Mouse (Mus musculus): ENCODE data around the gene Tenm2. TPM values are rescaled to one million over a fixed set of nuclear protein-coding genes. Genes with fewer than 3 reads are reported as not detected.
A peak's percentile ranks its signal among the peaks of the same experiment; 100 is the strongest.

The Tenm2 gene
- polyA plus RNA-seq, 1 experiment from 2014 or later: 39.5 TPM

DNA sequence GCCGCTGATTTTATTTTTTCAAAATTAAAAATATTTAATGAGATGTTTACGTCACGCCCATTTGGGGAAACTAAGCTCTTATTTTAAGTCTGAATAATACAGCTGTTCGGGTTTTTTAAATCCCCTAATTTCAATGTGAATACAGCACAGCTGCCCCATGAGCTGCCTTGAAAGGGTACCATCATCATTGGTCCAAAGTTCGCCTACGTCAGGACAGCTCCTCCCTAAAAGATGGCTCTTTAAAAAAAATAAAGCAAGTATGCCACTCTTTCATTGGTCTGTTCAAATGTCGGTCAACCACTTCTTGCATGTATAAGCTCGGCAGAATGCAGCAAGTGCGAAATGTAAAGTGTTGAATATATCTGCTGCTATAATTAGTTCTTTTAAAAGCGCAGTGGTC lies 160.4 kb downstream of the Tenm2 start:
- peak; percentile 63 for ATAC-seq (replicated peaks)
- no peaks in the 10 kb centered on the region for H3K9me3 ChIP-seq
- H3K4me1 ChIP-seq: peaks cover 7% of the 10 kb centered on the region; the same call in 1 of the 2 replicates
- no peak overlapping the region for H3K27ac ChIP-seq (replicated peaks)
- no peaks in the 10 kb centered on the region for H3K27me3 ChIP-seq
- no peak overlapping the region for H3K4me3 ChIP-seq
- no peak overlapping the region for H3K4me2 ChIP-seq (replicated peaks)
- no peaks in the 10 kb centered on the region for H3K36me3 ChIP-seq
- no peak overlapping the region for H3K9ac ChIP-seq (replicated peaks)
- WGBS: 70% methylated on average over 10 of the region's 10 CpGs

DNA sequence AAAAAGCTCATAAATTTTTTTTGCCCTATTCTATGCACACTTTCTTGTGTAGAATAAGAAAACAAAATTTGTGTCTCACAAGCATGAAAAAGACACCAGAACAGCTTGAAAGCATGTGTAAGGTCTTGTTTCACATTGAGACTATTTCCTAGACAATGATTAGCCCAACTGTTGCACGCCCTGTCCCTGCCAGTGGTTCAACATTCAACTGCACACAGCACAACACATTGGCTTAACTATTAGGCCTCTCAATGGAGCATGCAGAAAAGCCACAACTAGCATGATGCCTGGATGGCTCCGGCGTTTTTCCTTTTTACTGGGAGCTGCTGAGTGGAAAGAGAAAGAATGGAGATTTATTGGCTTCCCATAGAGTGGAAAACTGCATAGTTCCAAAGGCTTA lies 170.3 kb downstream of the Tenm2 start:
- Histone ChIP-seq H3K9ac (replicated peaks) (no peak overlapping the region), H3K9me3 (no peaks in the 10 kb centered on the region), H3K4me3 (no peak overlapping the region), H3K4me1 (no peaks in the 10 kb centered on the region), H3K4me2 (replicated peaks) (no peak overlapping the region), H3K27ac (replicated peaks) (no peak overlapping the region), H3K27me3 (no peaks in the 10 kb centered on the region), H3K36me3 (no peaks in the 10 kb centered on the region)
- 70% methylated on average over 3 of the region's 3 CpGs for WGBS
- ATAC-seq (replicated peaks): no peak

GRCm38 (mm10) chr11:37046671-37047070 lies 189.1 kb downstream of the Tenm2 start:
- H3K36me3 ChIP-seq: no peaks in the 10 kb centered on the region
- no peak overlapping the region for H3K27ac ChIP-seq (replicated peaks)
- no peak overlapping the region for H3K9ac ChIP-seq (replicated peaks)
- H3K9me3 ChIP-seq: no peaks in the 10 kb centered on the region
- WGBS: 70% methylated on average over 5 of the region's 5 CpGs
- no peak overlapping the region for H3K4me2 ChIP-seq (replicated peaks)
- H3K4me3 ChIP-seq: no peak overlapping the region
- no peaks in the 10 kb centered on the region for H3K4me1 ChIP-seq
- H3K27me3 ChIP-seq: no peaks in the 10 kb centered on the region
- ATAC-seq (replicated peaks): no peak

DNA sequence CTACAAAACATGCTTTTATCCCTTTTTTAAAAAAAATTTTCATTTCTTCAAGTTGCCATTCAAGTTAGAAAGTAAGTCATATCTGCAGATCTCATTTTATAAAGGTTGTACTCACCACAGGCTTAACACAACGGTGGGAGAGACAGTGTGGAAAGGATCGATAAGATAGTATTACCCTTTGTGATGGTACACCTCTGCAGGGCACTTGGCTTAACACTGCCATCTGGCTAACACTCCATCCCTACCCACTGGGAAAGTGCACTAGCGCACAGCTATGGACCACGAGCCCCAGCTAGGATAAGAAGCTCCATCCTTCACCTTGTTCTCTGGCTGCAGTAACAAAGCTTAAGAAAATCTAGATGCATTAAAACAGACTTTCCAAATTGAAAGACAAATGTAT lies 194.5 kb downstream of the Tenm2 start:
- no peak for ATAC-seq (replicated peaks)
- Histone ChIP-seq H3K4me3 (no peak overlapping the region), H3K27me3 (no peaks in the 10 kb centered on the region), H3K4me1 (no peaks in the 10 kb centered on the region), H3K27ac (replicated peaks) (no peak overlapping the region), H3K4me2 (replicated peaks) (no peak overlapping the region), H3K36me3 (no peaks in the 10 kb centered on the region), H3K9ac (replicated peaks) (no peak overlapping the region), H3K9me3 (no peaks in the 10 kb centered on the region)
- WGBS: 70% methylated on average over 4 of the region's 4 CpGs

DNA sequence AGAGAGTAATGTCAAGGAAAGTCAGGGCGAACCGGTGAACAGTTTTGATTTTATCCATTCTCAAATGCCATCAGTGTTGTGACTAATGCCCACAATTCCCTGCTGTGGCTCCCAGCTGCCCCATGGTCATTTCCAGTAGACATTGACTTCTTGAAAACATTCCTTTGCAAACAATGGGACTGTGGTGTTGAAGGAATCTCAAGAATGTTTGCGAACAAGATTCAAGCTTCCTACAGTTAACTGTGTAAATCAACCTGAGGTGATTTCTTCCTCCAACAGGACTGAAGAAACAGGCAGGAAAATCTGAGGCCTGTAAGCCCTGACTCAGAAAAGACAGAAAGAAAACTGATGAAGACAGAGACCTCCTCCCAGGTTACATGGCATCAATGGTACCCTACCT lies 196.5 kb downstream of the Tenm2 start:
- H3K4me2 ChIP-seq (replicated peaks): no peak overlapping the region
- H3K4me1 ChIP-seq: no peaks in the 10 kb centered on the region
- WGBS: 88% methylated on average over 3 of the region's 3 CpGs
- ATAC-seq (replicated peaks): no peak
- no peaks in the 10 kb centered on the region for H3K36me3 ChIP-seq
- H3K4me3 ChIP-seq: no peak overlapping the region
- H3K27ac ChIP-seq (replicated peaks): no peak overlapping the region
- H3K9ac ChIP-seq (replicated peaks): no peak overlapping the region
- H3K9me3 ChIP-seq: no peaks in the 10 kb centered on the region
- no peaks in the 10 kb centered on the region for H3K27me3 ChIP-seq

DNA sequence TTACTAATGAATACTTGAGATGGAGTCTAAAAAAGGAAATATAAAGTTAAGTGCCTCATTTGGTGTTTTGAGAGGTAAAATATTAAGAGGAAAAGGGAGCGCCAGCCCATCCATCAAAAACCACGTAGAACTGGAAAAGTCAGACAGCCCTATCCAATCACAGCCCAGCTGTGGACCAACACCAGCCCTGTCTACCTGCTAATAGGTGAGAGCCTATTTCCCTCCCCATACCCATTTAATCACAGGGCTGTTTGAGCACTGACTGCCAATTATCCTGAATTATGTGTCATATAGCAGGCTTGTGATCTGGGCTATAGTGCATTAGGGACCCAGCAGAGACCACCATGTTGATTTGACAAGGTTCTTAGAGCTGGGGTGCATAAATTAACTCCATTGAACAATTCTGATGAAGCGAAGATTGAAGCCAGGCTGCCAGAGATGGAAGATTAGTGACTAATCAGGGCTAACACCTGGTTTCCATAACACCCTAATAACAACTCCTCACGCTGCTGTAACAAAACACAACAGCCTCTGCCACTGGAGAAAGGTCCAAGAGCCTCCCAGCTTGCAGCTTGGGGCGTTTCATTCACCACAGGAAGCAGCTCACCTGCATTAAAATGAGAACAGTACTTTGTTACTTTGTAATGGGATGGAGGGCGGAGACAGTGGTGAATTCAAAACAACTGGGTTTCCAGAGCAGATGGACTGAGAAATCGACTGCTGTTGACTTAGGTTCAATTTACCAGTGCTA lies 204.3 kb downstream of the Tenm2 start:
- ATAC-seq (replicated peaks): no peak
- Histone ChIP-seq H3K9me3 (no peaks in the 10 kb centered on the region), H3K4me2 (replicated peaks) (no peak overlapping the region), H3K36me3 (no peaks in the 10 kb centered on the region), H3K4me3 (no peak overlapping the region), H3K4me1 (0 out of 2 replicates have a peak, but pooled peaks cover 3% of the 10 kb centered on the region), H3K9ac (replicated peaks) (no peak overlapping the region), H3K27ac (replicated peaks) (no peak overlapping the region), H3K27me3 (no peaks in the 10 kb centered on the region)
- 34% methylated on average over 7 of the region's 7 CpGs for WGBS

- no peak overlapping the region for H3K9ac ChIP-seq (replicated peaks)
- no peaks in the 10 kb centered on the region for H3K4me1 ChIP-seq
- H3K4me3 ChIP-seq: no peak overlapping the region
- no peaks in the 10 kb centered on the region for H3K36me3 ChIP-seq
- 73% methylated on average over 1 of the region's 1 CpGs for WGBS
- H3K9me3 ChIP-seq: no peaks in the 10 kb centered on the region
- H3K27ac ChIP-seq (replicated peaks): no peak overlapping the region
- H3K27me3 ChIP-seq: no peaks in the 10 kb centered on the region
- H3K4me2 ChIP-seq (replicated peaks): no peak overlapping the region
- no peak for ATAC-seq (replicated peaks)
Measured at GRCm38 (mm10) chr11:37011900-37012299, 223.9 kb downstream of the Tenm2 start.

DNA sequence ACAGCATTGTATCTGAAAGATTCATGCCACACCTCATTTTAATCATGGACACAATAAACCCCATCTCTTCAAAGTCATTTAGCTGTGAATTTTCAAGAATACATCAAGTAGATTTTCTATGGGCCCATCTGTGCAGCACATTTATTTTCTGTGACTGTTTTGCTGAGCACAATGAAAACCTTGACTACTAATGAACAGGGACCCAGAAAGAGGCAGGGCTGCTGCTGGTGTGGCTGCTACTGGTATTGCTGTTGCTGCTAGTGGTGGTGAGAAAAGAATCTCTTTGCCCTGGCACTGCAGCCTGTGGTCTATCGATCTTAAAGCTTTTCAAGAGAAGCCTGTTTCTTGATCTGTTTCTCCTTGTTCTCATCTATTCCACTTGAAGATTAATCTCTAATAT lies 226.5 kb downstream of the Tenm2 start:
- H3K27ac ChIP-seq (replicated peaks): no peak overlapping the region
- no peak overlapping the region for H3K4me3 ChIP-seq
- H3K9me3 ChIP-seq: no peaks in the 10 kb centered on the region
- H3K27me3 ChIP-seq: no peaks in the 10 kb centered on the region
- no peaks in the 10 kb centered on the region for H3K4me1 ChIP-seq
- no peak overlapping the region for H3K4me2 ChIP-seq (replicated peaks)
- WGBS: 58% methylated on average over 1 of the region's 1 CpGs
- H3K9ac ChIP-seq (replicated peaks): no peak overlapping the region
- H3K36me3 ChIP-seq: no peaks in the 10 kb centered on the region
- no peak for ATAC-seq (replicated peaks)

GRCm38 (mm10) chr11:36997668-36998067 lies 238.1 kb downstream of the Tenm2 start:
- Histone ChIP-seq H3K36me3 (no peaks in the 10 kb centered on the region), H3K9ac (replicated peaks) (no peak overlapping the region), H3K27ac (replicated peaks) (no peak overlapping the region), H3K4me2 (replicated peaks) (no peak overlapping the region), H3K4me1 (no peaks in the 10 kb centered on the region), H3K27me3 (no peaks in the 10 kb centered on the region), H3K9me3 (no peaks in the 10 kb centered on the region), H3K4me3 (no peak overlapping the region)
- WGBS: 73% methylated on average over 3 of the region's 3 CpGs
- ATAC-seq (replicated peaks): no peak

DNA sequence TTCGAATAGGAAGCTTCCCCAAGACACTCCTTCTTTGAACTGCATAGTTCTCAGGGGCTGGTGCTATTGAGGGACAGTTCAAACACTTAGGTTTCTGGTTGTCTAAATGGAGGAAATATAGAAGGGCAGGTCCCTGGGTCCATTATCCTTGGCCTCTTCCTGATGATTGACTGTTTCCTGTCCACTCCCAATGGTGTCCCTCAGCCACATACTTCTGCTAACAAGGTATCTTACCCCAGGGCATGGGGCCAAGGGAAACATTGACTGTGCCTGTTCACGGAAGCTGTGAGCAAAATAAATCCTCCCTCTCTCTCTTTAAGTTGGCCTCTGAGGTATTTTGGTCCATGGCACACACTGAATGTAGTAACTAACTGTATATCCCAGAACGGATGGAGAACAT lies 244.9 kb downstream of the Tenm2 start:
- ATAC-seq (replicated peaks): no peak
- peaks cover 13% of the 10 kb centered on the region for H3K4me1 ChIP-seq
- H3K27me3 ChIP-seq: no peaks in the 10 kb centered on the region
- H3K9me3 ChIP-seq: no peaks in the 10 kb centered on the region
- no peaks in the 10 kb centered on the region for H3K36me3 ChIP-seq
- H3K4me2 ChIP-seq (replicated peaks): no peak overlapping the region
- H3K27ac ChIP-seq (replicated peaks): no peak overlapping the region
- H3K4me3 ChIP-seq: no peak overlapping the region
- WGBS: 88% methylated on average over 3 of the region's 3 CpGs
- no peak overlapping the region for H3K9ac ChIP-seq (replicated peaks)

- Histone ChIP-seq H3K27ac (replicated peaks) (peak overlapping the region; percentile 38), H3K4me1 (peaks cover 13% of the 10 kb centered on the region), H3K36me3 (no peaks in the 10 kb centered on the region), H3K4me2 (replicated peaks) (no peak overlapping the region), H3K9me3 (no peaks in the 10 kb centered on the region), H3K4me3 (no peak overlapping the region), H3K9ac (replicated peaks) (no peak overlapping the region), H3K27me3 (no peaks in the 10 kb centered on the region)
- WGBS: 23% methylated on average over 5 of the region's 5 CpGs
- ATAC-seq (replicated peaks): peak; percentile 94
Measured at GRCm38 (mm10) chr11:36988776-36989565, 246.8 kb downstream of the Tenm2 start.

GRCm38 (mm10) chr11:36974142-36974541 lies 261.6 kb downstream of the Tenm2 start:
- Histone ChIP-seq H3K27ac (replicated peaks) (no peak overlapping the region), H3K9ac (replicated peaks) (no peak overlapping the region), H3K4me1 (peaks cover 9% of the 10 kb centered on the region), H3K36me3 (no peaks in the 10 kb centered on the region), H3K4me3 (no peak overlapping the region), H3K9me3 (no peaks in the 10 kb centered on the region), H3K4me2 (replicated peaks) (no peak overlapping the region), H3K27me3 (no peaks in the 10 kb centered on the region)
- no peak for ATAC-seq (replicated peaks)
- 45% methylated on average over 2 of the region's 2 CpGs for WGBS

All from forebrain, embryonic 15.5 days (tissue).